Mouse (Mus musculus) kidney, postnatal 0 days (tissue): ENCODE data around the gene Golga1. TPM values are rescaled to one million over a fixed set of nuclear protein-coding genes. Genes with fewer than 3 reads are reported as not detected.

Experiments
- ATAC-seq: fragments of 200-750 bp; cut with Nextera tagmentation; replicated peaks from 2 replicates; pipeline ENCODE4 v1.8.0; 2017; ENCODE audit warnings: low read depth, moderate number of reproducible peaks, moderate TSS enrichment, moderate library complexity; ENCODE audit not compliant: low FRiP score
- DNase-seq: peaks from one replicate; pipeline ENCODE4 v3.0.0-alpha.2; 2016; ENCODE audit warnings: low spot score
- H3K27ac ChIP-seq: fragments of 300-500 bp; sonication (generic); 2 replicates; pipeline ENCODE4 v1.5.1; 2014; ENCODE audit warnings: mild to moderate bottlenecking
- H3K27me3 ChIP-seq: fragments of 300-500 bp; sonication (generic); 2 replicates; pipeline ENCODE4 v1.6.1; 2014; ENCODE audit warnings: low read length, mixed read lengths; ENCODE audit not compliant: insufficient read depth
- H3K36me3 ChIP-seq: fragments of 300-500 bp; sonication (generic); 2 replicates; pipeline ENCODE4 v1.6.1; 2014; ENCODE audit warnings: low read length, mixed read lengths; ENCODE audit not compliant: insufficient read depth
- H3K4me1 ChIP-seq: fragments of 300-500 bp; sonication (generic); replicated peaks from 2 replicates; pipeline ENCODE4 v1.6.1; 2014; ENCODE audit warnings: antibody characterized with exemption, low read length, mixed read lengths; ENCODE audit not compliant: insufficient read depth
- H3K4me2 ChIP-seq: fragments of 300-500 bp; sonication (generic); 2 replicates; pipeline ENCODE4 v1.6.1; 2014; ENCODE audit warnings: mild to moderate bottlenecking, low read length, moderate library complexity, mixed read lengths
- H3K4me3 ChIP-seq: fragments of 300-500 bp; sonication (generic); replicated peaks from 2 replicates; pipeline ENCODE4 v1.5.1; 2014; ENCODE audit warnings: low read depth, low read length
- H3K9ac ChIP-seq: fragments of 300-500 bp; sonication (generic); 2 replicates; pipeline ENCODE4 v1.6.1; 2014; ENCODE audit warnings: low read depth, low read length
- H3K9me3 ChIP-seq: fragments of 300-500 bp; sonication (generic); replicated peaks from 2 replicates; pipeline ENCODE4 v1.6.1; 2016; ENCODE audit warnings: low read length, inconsistent platforms, mixed read lengths
- CTCF ChIP-seq: IDR thresholded peaks from 2 replicates; pipeline ENCODE4 v1.5.1; 2016; ENCODE audit warnings: antibody characterized with exemption, low read depth, mild to moderate bottlenecking, moderate library complexity
- WGBS: fragments of 180-500 bp; shearing (Covaris S2); extraction: QIAGEN DNeasy Blood & Tissue Kit; methylation state at CpG from one replicate; pipeline ENCODE4 v1.1.7; 2014; 5-methylcytosine and 5-hydroxymethylcytosine counted together
- polyA plus RNA-seq: library from polyadenylated mRNA; unstranded; fragments of >200 nt; fragmentation: Nextera tagmentation; extraction: Ambion mirVana; gene quantifications from 2 replicates; pipeline ENCODE4 v1.2.1, GENCODE M21; 2015

The Golga1 gene
- polyA plus RNA-seq, 1 experiment from 2014 or later = 26.3 TPM

DNA sequence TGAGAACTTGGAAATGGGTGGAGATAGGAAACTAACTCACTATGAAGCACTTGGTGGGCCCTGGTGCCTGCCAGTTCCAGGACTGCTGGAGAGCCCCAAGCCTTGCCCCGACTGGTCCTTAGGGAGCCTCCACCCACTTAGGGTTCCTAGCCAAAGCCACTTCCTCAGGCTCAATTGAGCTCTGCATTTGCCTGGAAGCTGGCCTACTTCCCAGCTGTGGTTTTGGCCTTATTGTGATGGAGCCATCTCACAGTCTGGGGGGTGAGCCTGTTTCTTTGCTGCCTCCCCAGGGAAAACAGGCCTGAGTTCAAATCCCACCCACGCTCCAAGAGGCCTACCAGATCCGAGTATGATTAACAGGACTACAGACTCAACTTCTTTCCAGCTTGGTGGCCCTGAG lies 78.8 kb downstream of the Golga1 start:
- H3K4me2 ChIP-seq = no peak overlapping the region
- H3K9me3 ChIP-seq = no peaks in the 10 kb centered on the region
- no peaks in the 10 kb centered on the region for H3K27me3 ChIP-seq
- H3K36me3 ChIP-seq = no peaks in the 10 kb centered on the region
- ATAC-seq = no peak
- no peak for TF ChIP-seq CTCF
- 65% methylated on average over 3 of the region's 3 CpGs for WGBS
- no peaks in the 10 kb centered on the region for H3K4me1 ChIP-seq
- no peak for DNase-seq
- H3K27ac ChIP-seq = no peak overlapping the region
- no peak overlapping the region for H3K4me3 ChIP-seq
- no peak overlapping the region for H3K9ac ChIP-seq

DNA sequence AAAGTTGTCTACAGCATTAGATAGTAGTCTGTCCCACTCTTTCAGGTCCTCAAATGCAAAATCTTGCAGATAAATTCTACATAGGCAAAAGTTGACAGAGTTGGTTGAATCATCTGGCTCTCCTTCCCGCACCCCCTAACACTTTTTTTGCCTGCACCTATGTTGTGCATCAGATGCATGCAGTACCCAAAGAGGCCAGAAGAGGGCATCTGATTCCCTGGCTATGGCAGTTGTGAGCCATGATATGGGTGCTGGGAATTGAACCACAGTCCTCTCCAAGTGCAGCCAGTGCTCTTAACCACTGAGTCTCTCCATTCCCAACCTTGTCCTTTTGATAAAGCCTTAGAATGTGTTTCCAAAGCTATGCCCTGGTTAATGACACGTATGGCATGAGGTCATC lies 81.9 kb downstream of the Golga1 start:
- H3K27ac ChIP-seq = no peak overlapping the region
- DNase-seq (no peak), ATAC-seq (no peak)
- no peaks in the 10 kb centered on the region for H3K36me3 ChIP-seq
- H3K4me1 ChIP-seq = no peaks in the 10 kb centered on the region
- no peak overlapping the region for H3K9ac ChIP-seq
- WGBS = 97% methylated on average over 2 of the region's 2 CpGs
- peak; percentile 41; the same call in 1 of the 2 replicates for TF ChIP-seq CTCF
- no peaks in the 10 kb centered on the region for H3K27me3 ChIP-seq
- no peak overlapping the region for H3K4me3 ChIP-seq
- no peak overlapping the region for H3K4me2 ChIP-seq
- H3K9me3 ChIP-seq = no peaks in the 10 kb centered on the region

DNA sequence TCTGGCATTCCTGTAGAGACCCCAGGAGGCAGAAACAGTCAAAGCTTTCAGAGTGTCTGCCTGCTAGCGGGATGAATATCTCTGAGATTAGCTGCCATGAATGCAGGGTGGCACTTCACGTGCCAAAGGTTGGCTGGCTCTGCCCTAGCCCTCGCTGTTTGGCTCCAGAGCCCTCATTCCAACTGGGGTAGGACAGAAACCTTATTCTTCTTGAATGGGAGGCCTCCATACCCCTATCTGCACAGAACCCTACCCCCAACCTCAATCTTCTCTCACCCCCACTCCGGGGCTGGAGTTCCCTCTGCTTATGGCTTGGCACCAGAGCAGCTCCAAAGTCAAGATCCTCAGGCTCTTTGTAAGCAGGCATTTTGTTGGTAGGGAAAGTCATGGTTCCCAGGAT lies 87.5 kb downstream of the Golga1 start:
- H3K4me1 ChIP-seq = no peaks in the 10 kb centered on the region
- TF ChIP-seq CTCF = no peak
- H3K4me3 ChIP-seq = no peak overlapping the region
- 78% methylated on average over 4 of the region's 4 CpGs for WGBS
- no peak overlapping the region for H3K4me2 ChIP-seq
- ATAC-seq (no peak), DNase-seq (no peak)
- no peak overlapping the region for H3K27ac ChIP-seq
- H3K9ac ChIP-seq = no peak overlapping the region
- no peaks in the 10 kb centered on the region for H3K36me3 ChIP-seq
- H3K9me3 ChIP-seq = no peaks in the 10 kb centered on the region
- H3K27me3 ChIP-seq = no peaks in the 10 kb centered on the region

DNA sequence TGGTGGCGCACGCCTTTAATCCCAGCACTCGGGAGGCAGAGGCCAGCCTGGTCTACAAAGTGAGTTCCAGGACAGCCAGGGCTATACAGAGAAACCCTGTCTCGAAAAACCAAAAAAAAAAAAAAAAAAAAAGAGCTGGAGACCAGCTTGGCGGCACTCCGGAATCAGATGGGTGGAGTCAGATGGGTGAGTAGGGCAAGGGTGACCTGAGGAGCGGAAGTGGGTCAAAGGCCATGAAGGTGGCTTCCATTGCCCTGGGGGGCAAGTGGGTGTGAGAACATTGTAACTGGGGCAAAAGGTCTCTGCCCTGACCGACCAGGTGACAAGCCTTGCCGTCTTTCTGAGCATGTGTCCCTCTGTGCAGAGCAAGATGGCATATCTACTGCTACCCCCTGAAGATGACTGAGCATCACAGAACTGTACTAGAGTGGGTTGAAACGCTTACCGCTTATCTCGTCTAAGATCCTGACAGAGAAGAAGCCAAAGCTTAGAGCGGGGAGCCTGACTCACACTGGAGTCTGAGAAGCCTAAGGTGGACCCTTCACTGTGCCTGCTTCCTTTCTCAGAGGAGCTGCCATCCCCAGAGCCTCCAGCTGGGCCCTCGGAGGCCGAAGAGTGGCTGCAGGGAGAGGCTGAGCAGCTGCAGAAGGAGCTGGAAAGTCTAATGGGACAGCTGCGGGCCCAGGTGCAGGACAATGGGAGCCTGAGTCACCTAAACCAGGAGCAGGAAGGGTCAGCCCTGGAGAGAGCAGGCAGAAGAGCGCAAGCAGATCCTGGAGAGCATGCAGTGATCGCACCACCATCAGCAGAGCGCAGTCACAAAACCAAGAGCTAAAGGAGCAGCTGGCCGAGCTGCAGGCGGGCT lies 89.2 kb downstream of the Golga1 start:
- Histone ChIP-seq H3K4me1 (no peaks in the 10 kb centered on the region), H3K4me2 (no peak overlapping the region), H3K36me3 (no peaks in the 10 kb centered on the region), H3K27me3 (no peaks in the 10 kb centered on the region), H3K27ac (no peak overlapping the region), H3K9ac (no peak overlapping the region), H3K4me3 (no peak overlapping the region), H3K9me3 (no peaks in the 10 kb centered on the region)
- DNase-seq = no peak
- TF ChIP-seq CTCF = no peak
- no peak for ATAC-seq
- WGBS = 84% methylated on average over 20 of the region's 21 CpGs

DNA sequence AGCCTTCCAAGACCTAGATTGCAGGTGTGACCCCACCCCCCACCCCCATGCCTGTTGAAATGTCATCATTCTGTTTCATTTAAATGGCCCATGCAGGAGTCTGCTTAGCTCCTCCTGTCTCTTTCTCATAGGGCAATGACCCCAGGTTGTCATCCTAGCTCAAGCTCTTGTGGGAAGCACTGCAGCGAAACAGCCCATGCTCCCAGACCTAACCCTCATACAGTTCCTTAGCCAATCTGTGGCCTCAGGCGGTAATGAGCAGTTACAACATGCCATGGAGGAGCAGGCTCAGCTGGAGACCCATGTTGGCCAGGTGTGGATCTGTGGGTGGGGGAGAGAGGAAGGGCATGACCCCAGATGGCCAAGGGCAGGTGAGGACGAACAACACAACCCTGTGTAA lies 90.2 kb downstream of the Golga1 start:
- Histone ChIP-seq H3K27ac (no peak overlapping the region), H3K36me3 (no peaks in the 10 kb centered on the region), H3K4me3 (no peak overlapping the region), H3K27me3 (no peaks in the 10 kb centered on the region), H3K4me1 (no peaks in the 10 kb centered on the region), H3K9ac (no peak overlapping the region), H3K9me3 (no peaks in the 10 kb centered on the region), H3K4me2 (no peak overlapping the region)
- ATAC-seq = no peak; the same call in 1 of the 2 replicates
- 69% methylated on average over 3 of the region's 3 CpGs for WGBS
- no peak for DNase-seq
- no peak for TF ChIP-seq CTCF

DNA sequence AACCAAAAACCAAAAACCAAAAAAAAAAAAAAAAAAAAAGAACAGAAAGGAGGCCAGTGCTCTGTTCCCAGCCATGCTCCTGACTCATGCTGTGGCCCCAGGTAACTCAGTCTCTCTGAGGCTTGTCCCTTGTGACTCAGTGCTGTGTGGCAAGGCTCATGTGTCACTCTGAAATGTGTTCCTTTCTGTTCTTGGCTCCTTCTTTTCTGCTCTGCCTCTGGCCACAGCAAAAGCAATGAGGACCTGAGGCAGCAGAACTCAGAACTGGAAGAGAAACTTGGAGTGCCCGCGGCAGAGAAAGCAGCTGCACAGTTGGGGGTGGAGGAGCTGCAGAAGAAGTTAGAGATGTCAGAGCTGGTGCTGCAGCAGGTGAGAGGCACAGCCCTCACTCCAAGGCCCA lies 91.2 kb downstream of the Golga1 start:
- H3K9ac ChIP-seq = no peak overlapping the region
- no peak overlapping the region for H3K27ac ChIP-seq
- H3K4me1 ChIP-seq = no peaks in the 10 kb centered on the region
- DNase-seq = no peak
- no peaks in the 10 kb centered on the region for H3K36me3 ChIP-seq
- ATAC-seq = no peak
- H3K9me3 ChIP-seq = no peaks in the 10 kb centered on the region
- no peak overlapping the region for H3K4me3 ChIP-seq
- H3K4me2 ChIP-seq = no peak overlapping the region
- no peak for TF ChIP-seq CTCF
- 42% methylated on average over 2 of the region's 2 CpGs for WGBS
- H3K27me3 ChIP-seq = no peaks in the 10 kb centered on the region
